Mouse (Mus musculus) spleen, adult 2 months (tissue): ENCODE data around the gene Cmtm8.

ENCODE experiments used
- CTCF ChIP-seq: fragments of 200-500 bp; IDR thresholded peaks from 2 replicates; pipeline ENCODE4 v1.5.1; 2011; ENCODE audit warnings: mild to moderate bottlenecking, inconsistent platforms; ENCODE audit not compliant: insufficient read depth, insufficient read length, insufficient replicate concordance; ENCODE audit errors: extremely low read depth
- POLR2A ChIP-seq: fragments of 200-500 bp; IDR thresholded peaks from 2 replicates; pipeline ENCODE4 v1.6.1; 2011; ENCODE audit warnings: low read depth, low read length, inconsistent platforms

DNA sequence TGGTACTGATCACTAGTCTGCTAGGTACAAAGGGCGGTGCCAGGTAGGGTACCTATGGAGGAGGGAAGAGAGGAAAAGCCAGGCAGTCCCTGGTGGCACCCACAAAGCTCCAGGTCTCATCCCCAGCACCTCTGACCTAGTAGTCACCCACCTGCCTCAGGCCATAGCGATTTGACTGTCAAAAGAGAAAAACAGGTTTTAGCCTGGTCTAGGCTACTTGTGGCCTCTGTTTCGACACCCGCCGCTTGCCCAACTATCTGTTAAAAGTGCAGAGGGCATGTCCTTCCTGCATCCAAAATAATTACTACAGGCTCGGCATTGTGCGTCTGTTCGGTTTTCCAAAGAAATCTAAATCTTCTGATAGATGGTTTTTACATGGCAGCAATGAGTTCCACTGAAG, 14.3 kb downstream of the Cmtm8 start:
- no peak for TF ChIP-seq POLR2A
- TF ChIP-seq CTCF, result no peak
